ENCODE assay signal across 15 mouse cellular contexts in genomic region chr17:86969582-86969981, GRCm38 (mm10). TPM values are rescaled to one million over a fixed set of nuclear protein-coding genes. Genes with fewer than 3 reads are reported as not detected.
DNase-seq lines count a peak whose midpoint lies in the region; ATAC-seq and TF ChIP-seq lines count a peak whose summit lies in the region.
"Had no signal": no experiment of that assay in that cellular context is flagged by ENCODE, and none has a peak within 500 bp of the region (broad histone marks: within the 10 kb centered on the region; RNA-seq: fewer than 3 reads in every experiment).

No protein-coding gene starts in this region.

- TF ChIP-seq CTCF in hindbrain, postnatal 0 days (IDR thresholded peaks at IDR 0.05; ENCODE audit: low read depth): 0 out of 2 replicates have a peak, but pooled peaks have one; percentile 9

- no peak overlapping the region for H3K4me2 ChIP-seq in hindbrain, postnatal 0 days (ENCODE audit: low read depth, low read length)
- H3K4me2 ChIP-seq: hindbrain, embryonic 12.5 days; neural tube, embryonic 15.5 days had no signal

- H3K4me3 ChIP-seq in hindbrain, postnatal 0 days (ENCODE audit: low read length): no peak overlapping the region
- no peak overlapping the region for H3K4me3 ChIP-seq in hindbrain, embryonic 10.5 days
- H3K4me3 ChIP-seq: hindbrain, embryonic 12.5 days; limb, embryonic 10.5 days; neural tube, embryonic 15.5 days had no signal

- H3K36me3 ChIP-seq in hindbrain, postnatal 0 days (ENCODE audit: insufficient read depth, low read length): no peaks in the 10 kb centered on the region; the same call in 1 of the 2 replicates
- peaks cover 44% of the 10 kb centered on the region for H3K36me3 ChIP-seq in hindbrain, embryonic 10.5 days
- H3K36me3 ChIP-seq: G1E; hindbrain, embryonic 12.5 days had no signal

- peaks cover 13% of the 10 kb centered on the region for H3K4me1 ChIP-seq in hindbrain, postnatal 0 days (ENCODE audit: insufficient read depth, low read length)
- H3K4me1 ChIP-seq in hindbrain, embryonic 10.5 days (replicated peaks): peaks cover 19% of the 10 kb centered on the region

- no peak for ATAC-seq in hindbrain, postnatal 0 days
- peak; percentile 54 for ATAC-seq in monocyte, adult 5-6 weeks (replicated peaks; ENCODE audit: insufficient number of reproducible peaks, low FRiP score, low TSS enrichment, poor library complexity, severe bottlenecking)
- ATAC-seq: forebrain, postnatal 0 days had no signal

- 31% methylated on average over 5 of the region's 5 CpGs for WGBS in hindbrain, postnatal 0 days
- WGBS in hindbrain, embryonic 10.5 days: 57% methylated on average over 5 of the region's 5 CpGs

- no peaks in the 10 kb centered on the region for H3K9me3 ChIP-seq in hindbrain, postnatal 0 days (ENCODE audit: low read length)
- no peaks in the 10 kb centered on the region for H3K9me3 ChIP-seq in hindbrain, embryonic 10.5 days
- H3K9me3 ChIP-seq: hindbrain, embryonic 12.5 days; limb, embryonic 10.5 days; neural tube, embryonic 15.5 days had no signal

- no peak for DNase-seq in hindbrain, postnatal 0 days (ENCODE audit: low spot score)
- no peak for DNase-seq in hindbrain, embryonic 10.5 days (ENCODE audit: low spot score)
- DNase-seq in Muller cell, postnatal 12 days (ENCODE audit: inconsistent ontology term): peak; percentile 13
- DNase-seq in thymus, postnatal 0 days (ENCODE audit: low spot score): peak; percentile 60
- no peak for DNase-seq in frontal cortex, postnatal 36 days (ENCODE audit: low spot score in 2 of 2)
- no peak for DNase-seq in frontal cortex, postnatal 10 days (ENCODE audit: low spot score in 2 of 2)
- DNase-seq: adrenal gland, postnatal 36 days; forebrain, postnatal 0 days; kidney, postnatal 10 days had no signal

- no peaks in the 10 kb centered on the region for H3K27me3 ChIP-seq in hindbrain, postnatal 0 days (ENCODE audit: insufficient read depth, low read length)
- H3K27me3 ChIP-seq in hindbrain, embryonic 10.5 days (ENCODE audit: insufficient read depth, poor library complexity, severe bottlenecking): no peaks in the 10 kb centered on the region
- H3K27me3 ChIP-seq: hindbrain, embryonic 12.5 days; neural tube, embryonic 15.5 days had no signal

- no peak overlapping the region for H3K9ac ChIP-seq in hindbrain, postnatal 0 days (replicated peaks; ENCODE audit: low read length)
- H3K9ac ChIP-seq: forebrain, postnatal 0 days; hindbrain, embryonic 12.5 days; neural tube, embryonic 15.5 days had no signal

- no peak overlapping the region for H3K27ac ChIP-seq in hindbrain, postnatal 0 days
- H3K27ac ChIP-seq in hindbrain, embryonic 10.5 days: no peak overlapping the region
- H3K27ac ChIP-seq: hindbrain, embryonic 12.5 days; limb, embryonic 10.5 days; neural tube, embryonic 15.5 days had no signal

RNA-seq across cellular contexts. Expression of gene Rhoq, which starts 6.7 kb away (rescaled TPM):
- 24.1 and 51.7 TPM in 2 replicates for total RNA-seq in hindbrain, postnatal 0 days (2014; rRNA removed)
- polyA plus RNA-seq in hindbrain, postnatal 0 days (2015; fragmentation: Nextera tagmentation; extraction: Ambion mirVana): 5.9 and 6.7 TPM in 2 replicates
- 8.4 and 9.7 TPM in 2 replicates for polyA plus RNA-seq in hindbrain, embryonic 10.5 days (2016; fragmentation: Nextera tagmentation; extraction: Ambion mirVana)
- total RNA-seq in monocyte, adult 5-6 weeks (2017): 56.4 to 70.3 TPM (median 57.8 TPM) in 3 replicates
- polyA plus RNA-seq in thymus, postnatal 0 days (2015; fragmentation: Nextera tagmentation; extraction: Ambion mirVana): 3.1 and 3.8 TPM in 2 replicates

RNA-seq across cellular contexts. Expression of gene Atp6v1e2, which starts 21.9 kb away (rescaled TPM):
- total RNA-seq in hindbrain, postnatal 0 days (2014; rRNA removed): not detected in 2 replicates
- 0.24 TPM in 1 of 2 replicates, not detected in the other for polyA plus RNA-seq in hindbrain, postnatal 0 days (2015; fragmentation: Nextera tagmentation; extraction: Ambion mirVana)
- not detected in 2 replicates for polyA plus RNA-seq in hindbrain, embryonic 10.5 days (2016; fragmentation: Nextera tagmentation; extraction: Ambion mirVana)
- total RNA-seq in monocyte, adult 5-6 weeks (2017): not detected in 3 replicates
- not detected in 2 replicates for polyA plus RNA-seq in thymus, postnatal 0 days (2015; fragmentation: Nextera tagmentation; extraction: Ambion mirVana)
- total RNA-seq: adrenal gland, postnatal 36 days; forebrain, postnatal 0 days; G1E had no signal
- polyA plus RNA-seq: G1E; hindbrain, embryonic 12.5 days; limb, embryonic 10.5 days; neural tube, embryonic 15.5 days had no signal

RNA-seq across cellular contexts. Expression of gene Tmem247, which starts 52.4 kb away (rescaled TPM):
- total RNA-seq in hindbrain, postnatal 0 days (2014; rRNA removed): not detected in 2 replicates
- polyA plus RNA-seq in hindbrain, postnatal 0 days (2015; fragmentation: Nextera tagmentation; extraction: Ambion mirVana): not detected in 2 replicates
- polyA plus RNA-seq in hindbrain, embryonic 10.5 days (2016; fragmentation: Nextera tagmentation; extraction: Ambion mirVana): not detected in 2 replicates
- not detected in 3 replicates for total RNA-seq in monocyte, adult 5-6 weeks (2017)
- not detected in 2 replicates for polyA plus RNA-seq in thymus, postnatal 0 days (2015; fragmentation: Nextera tagmentation; extraction: Ambion mirVana)
- total RNA-seq: adrenal gland, postnatal 36 days; forebrain, postnatal 0 days; G1E had no signal
- polyA plus RNA-seq: forebrain, postnatal 0 days; G1E; hindbrain, embryonic 12.5 days; limb, embryonic 10.5 days; neural tube, embryonic 15.5 days; stomach, embryonic 16.5 days had no signal

RNA-seq across cellular contexts. Expression of gene Pigf, which starts 55.6 kb away (rescaled TPM):
- 12.8 and 15.7 TPM in 2 replicates for total RNA-seq in hindbrain, postnatal 0 days (2014; rRNA removed)
- 31.3 and 33.3 TPM in 2 replicates for polyA plus RNA-seq in hindbrain, postnatal 0 days (2015; fragmentation: Nextera tagmentation; extraction: Ambion mirVana)
- polyA plus RNA-seq in hindbrain, embryonic 10.5 days (2016; fragmentation: Nextera tagmentation; extraction: Ambion mirVana): 43.4 and 50.4 TPM in 2 replicates
- 30.8 to 39.6 TPM (median 32.3 TPM) in 3 replicates for total RNA-seq in monocyte, adult 5-6 weeks (2017)
- polyA plus RNA-seq in thymus, postnatal 0 days (2015; fragmentation: Nextera tagmentation; extraction: Ambion mirVana): 25.8 and 26.9 TPM in 2 replicates

RNA-seq across cellular contexts. Expression of gene Cript, which starts 55.8 kb away (rescaled TPM):
- total RNA-seq in hindbrain, postnatal 0 days (2014; rRNA removed): 37.3 and 53.7 TPM in 2 replicates
- polyA plus RNA-seq in hindbrain, postnatal 0 days (2015; fragmentation: Nextera tagmentation; extraction: Ambion mirVana): 184 and 186 TPM in 2 replicates
- 160 and 195 TPM in 2 replicates for polyA plus RNA-seq in hindbrain, embryonic 10.5 days (2016; fragmentation: Nextera tagmentation; extraction: Ambion mirVana)
- 82.6 to 104 TPM (median 101 TPM) in 3 replicates for total RNA-seq in monocyte, adult 5-6 weeks (2017)
- 200 TPM in 2 replicates for polyA plus RNA-seq in thymus, postnatal 0 days (2015; fragmentation: Nextera tagmentation; extraction: Ambion mirVana)

Comparison
In these comparisons a context has a peak if more than half of its experiments do, and no peak if none do; other contexts are left out.
1. DNase-seq: peak in Muller cell, postnatal 12 days (single experiment) and thymus, postnatal 0 days (single experiment); none in hindbrain, postnatal 0 days (single experiment), hindbrain, embryonic 10.5 days (single experiment), frontal cortex, postnatal 36 days (0 of 2) and frontal cortex, postnatal 10 days (0 of 2).